Mouse (Mus musculus) ES-E14 (cell line): ENCODE data around the gene Tlr5.

Source experiments
- ZC3H11A ChIP-seq: IDR thresholded peaks from 2 replicates; pipeline ENCODE4 v1.6.1; 2012; ENCODE audit warnings: low read depth, mild to moderate bottlenecking, inconsistent platforms, low read length, borderline replicate concordance
- ZNF384 ChIP-seq: IDR thresholded peaks from 2 replicates; pipeline ENCODE4 v1.6.1; 2012; ENCODE audit warnings: low read depth, low read length, inconsistent platforms

GRCm38 (mm10) chr1:182927878-182928851 is 26.4 kb upstream of the Tlr5 start:
- no peak for TF ChIP-seq ZC3H11A
- TF ChIP-seq ZNF384 = no peak
